Mouse (Mus musculus) spleen, adult 2 months (tissue): ENCODE data around the gene Armh1.

ENCODE experiments used
- CTCF ChIP-seq: fragments of 200-500 bp; IDR thresholded peaks from 2 replicates; pipeline ENCODE4 v1.5.1; 2011; ENCODE audit warnings: mild to moderate bottlenecking, inconsistent platforms; ENCODE audit not compliant: insufficient read depth, insufficient read length, insufficient replicate concordance; ENCODE audit errors: extremely low read depth
- POLR2A ChIP-seq: fragments of 200-500 bp; IDR thresholded peaks from 2 replicates; pipeline ENCODE4 v1.6.1; 2011; ENCODE audit warnings: low read depth, low read length, inconsistent platforms

- TF ChIP-seq CTCF (no peak), POLR2A (no peak)
Measured at GRCm38 (mm10) chr4:117277021-117277420, 25.1 kb upstream of the Armh1 start.
